Mouse (Mus musculus): ENCODE measurements at regions not wholly inside any gene's neighbourhood (a gene's known extent, or its start where the extent isn't known, plus 50 kb on each side); places are given as distances from the start of the nearest gene placed in this dataset.
"Not testable (repeated sequence)": the region's sequence is repeated elsewhere in the genome, so short reads cannot be mapped to it uniquely, and the experiment has no call there.

DNA sequence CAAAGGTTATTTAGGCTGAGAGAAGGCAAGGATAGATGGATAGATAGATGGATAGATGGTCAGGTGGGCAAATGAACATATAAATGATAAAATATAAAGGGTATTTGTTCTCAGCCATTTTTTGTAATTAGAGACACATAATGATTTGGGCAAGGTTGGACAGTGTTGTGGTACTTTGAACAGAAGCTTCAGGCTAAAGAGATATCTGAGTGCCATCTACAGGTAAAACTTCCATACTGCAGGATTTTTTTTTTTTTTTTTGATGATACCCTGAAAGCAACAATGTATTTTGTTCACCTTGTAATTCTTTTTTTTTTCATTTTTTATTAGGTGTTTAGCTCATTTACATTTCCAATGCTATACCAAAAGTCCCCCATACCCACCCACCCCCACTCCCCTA is 110.1 kb upstream of the Trabd2b start:
- Histone ChIP-seq H3K4me2 (ENCODE audit: low read length) (no peak overlapping the region), H3K27me3 (replicated peaks; ENCODE audit: control insufficient read depth, insufficient read depth, low read length) (no peaks in the 10 kb centered on the region), H3K36me3 (ENCODE audit: control insufficient read depth, insufficient read depth) (no peaks in the 10 kb centered on the region), H3K4me3 (replicated peaks; ENCODE audit: low read length) (no peak overlapping the region), H3K4me1 (replicated peaks; ENCODE audit: control insufficient read depth, insufficient read depth, low read length) (no peaks in the 10 kb centered on the region), H3K9me3 (ENCODE audit: control insufficient read depth, low read length) (no peaks in the 10 kb centered on the region), H3K27ac (ENCODE audit: low read length) (no peak overlapping the region), H3K9ac (replicated peaks; ENCODE audit: low read depth, low read length) (no peak overlapping the region)
- no peak for ATAC-seq

DNA sequence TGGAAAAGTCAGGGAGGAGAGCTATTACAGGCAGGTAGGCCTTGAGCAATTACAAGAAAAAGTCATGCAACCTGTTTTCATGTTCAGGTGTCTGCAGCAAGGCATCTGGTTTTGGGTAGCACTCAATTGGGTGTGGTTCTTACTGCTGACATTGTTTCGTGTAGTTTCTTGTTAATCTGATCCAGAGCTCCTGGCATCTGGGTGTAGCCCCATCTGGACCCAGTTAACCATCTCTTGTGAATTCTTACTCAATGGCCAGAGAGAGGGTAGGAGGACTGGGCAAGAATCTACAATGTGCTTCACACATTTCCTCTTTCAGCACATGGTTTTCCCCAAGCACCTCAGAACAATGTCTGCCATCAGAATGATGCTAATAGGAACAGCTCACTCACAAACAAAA is 108.0 kb upstream of the Trabd2b start:
- H3K9me3 ChIP-seq (ENCODE audit: control insufficient read depth, low read length); H3K4me2 ChIP-seq (ENCODE audit: low read length); H3K9ac ChIP-seq (replicated peaks; ENCODE audit: low read depth, low read length); H3K27me3 ChIP-seq (replicated peaks; ENCODE audit: control insufficient read depth, insufficient read depth, low read length); H3K36me3 ChIP-seq (ENCODE audit: control insufficient read depth, insufficient read depth); ATAC-seq; H3K27ac ChIP-seq (ENCODE audit: low read length); H3K4me1 ChIP-seq (replicated peaks; ENCODE audit: control insufficient read depth, insufficient read depth, low read length); H3K4me3 ChIP-seq (replicated peaks; ENCODE audit: low read length): not testable (repeated sequence)
- 78% methylated on average over 1 of the region's 1 CpGs for WGBS

DNA sequence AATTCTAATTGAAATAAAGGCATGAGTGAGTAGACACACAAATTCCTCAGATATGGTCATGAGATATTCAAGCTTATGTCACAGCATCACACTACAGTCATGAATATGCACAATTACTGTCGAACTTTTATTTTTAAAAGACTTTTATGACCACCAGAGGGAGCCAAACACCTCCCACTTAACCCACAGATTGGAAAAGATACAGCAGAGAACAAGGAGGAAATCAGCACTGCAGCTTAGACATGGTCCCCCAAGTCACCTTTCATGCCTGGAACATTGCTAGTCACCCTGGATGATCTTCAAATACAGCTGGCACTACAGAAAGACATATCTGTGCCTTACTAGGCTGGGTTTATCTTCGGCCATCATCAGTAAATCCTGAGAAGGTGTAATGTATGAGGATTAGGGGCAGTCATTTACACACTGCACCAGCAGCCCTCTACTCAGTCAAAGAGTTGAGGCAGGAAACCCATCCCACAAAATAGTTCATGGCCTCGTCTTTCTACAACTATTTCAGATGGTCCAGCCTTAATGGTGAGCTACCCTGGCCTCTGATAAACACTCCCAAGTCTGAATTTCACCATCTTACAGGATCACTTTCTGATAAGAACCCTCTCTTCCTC is 106.0 kb upstream of the Trabd2b start:
- H3K4me3 ChIP-seq (replicated peaks; ENCODE audit: low read length), result no peak overlapping the region
- H3K4me2 ChIP-seq (ENCODE audit: low read length), result no peak overlapping the region
- no peak overlapping the region for H3K27ac ChIP-seq (ENCODE audit: low read length)
- no peaks in the 10 kb centered on the region for H3K4me1 ChIP-seq (replicated peaks; ENCODE audit: control insufficient read depth, insufficient read depth, low read length)
- H3K9me3 ChIP-seq (ENCODE audit: control insufficient read depth, low read length), result no peaks in the 10 kb centered on the region
- no peaks in the 10 kb centered on the region for H3K36me3 ChIP-seq (ENCODE audit: control insufficient read depth, insufficient read depth)
- ATAC-seq, result peak; percentile 12; the same call in 1 of the 2 replicates
- WGBS, result 41% methylated on average over 3 of the region's 3 CpGs
- H3K27me3 ChIP-seq (replicated peaks; ENCODE audit: control insufficient read depth, insufficient read depth, low read length), result no peaks in the 10 kb centered on the region
- no peak overlapping the region for H3K9ac ChIP-seq (replicated peaks; ENCODE audit: low read depth, low read length)

DNA sequence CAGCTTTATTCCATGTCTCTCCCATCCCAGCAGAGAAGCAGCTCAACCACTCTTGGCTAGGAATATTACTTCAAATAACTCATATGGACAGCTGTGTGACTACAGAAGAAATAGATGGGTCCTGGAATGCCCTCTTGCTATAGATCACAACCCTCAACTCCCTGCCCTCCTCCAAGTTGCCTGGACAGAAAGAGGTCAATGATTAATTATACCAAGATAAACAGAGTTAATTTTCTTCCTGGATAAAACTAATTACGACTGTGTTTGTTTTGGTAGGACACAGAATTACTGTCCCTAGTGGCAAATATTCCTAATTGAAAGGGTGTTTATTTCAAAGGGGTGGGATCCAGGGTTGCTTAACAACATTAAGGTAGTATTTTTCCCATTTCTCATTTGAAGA is 101.9 kb upstream of the Trabd2b start:
- Histone ChIP-seq H3K4me3 (replicated peaks; ENCODE audit: low read length) (no peak overlapping the region), H3K9me3 (ENCODE audit: control insufficient read depth, low read length) (no peaks in the 10 kb centered on the region), H3K4me2 (ENCODE audit: low read length) (no peak overlapping the region), H3K27ac (ENCODE audit: low read length) (no peak overlapping the region), H3K36me3 (ENCODE audit: control insufficient read depth, insufficient read depth) (no peaks in the 10 kb centered on the region), H3K4me1 (replicated peaks; ENCODE audit: control insufficient read depth, insufficient read depth, low read length) (no peaks in the 10 kb centered on the region), H3K27me3 (replicated peaks; ENCODE audit: control insufficient read depth, insufficient read depth, low read length) (no peaks in the 10 kb centered on the region), H3K9ac (replicated peaks; ENCODE audit: low read depth, low read length) (no peak overlapping the region)
- no peak for ATAC-seq
- 77% methylated on average over 1 of the region's 1 CpGs for WGBS

DNA sequence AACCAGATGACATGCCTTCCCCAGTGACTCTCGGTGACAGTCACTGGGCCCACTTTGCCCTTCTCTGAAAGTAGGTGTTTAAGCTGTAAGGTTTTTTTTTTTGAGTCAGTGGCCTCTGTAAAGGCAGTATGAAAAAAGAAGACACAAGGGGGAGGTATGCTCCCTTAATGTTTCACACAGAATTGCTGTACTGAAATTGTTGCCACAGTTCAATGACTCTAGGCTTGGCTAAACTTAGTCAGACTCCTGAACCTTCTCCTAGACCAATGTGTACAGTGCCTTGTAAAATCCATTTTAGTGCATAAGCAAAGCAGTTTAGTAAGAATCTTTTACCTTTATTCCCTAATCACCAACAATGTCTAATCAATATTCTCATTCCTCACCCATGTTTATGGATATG is 99.0 kb upstream of the Trabd2b start:
- H3K36me3 ChIP-seq (ENCODE audit: control insufficient read depth, insufficient read depth), result no peaks in the 10 kb centered on the region
- H3K9ac ChIP-seq (replicated peaks; ENCODE audit: low read depth, low read length), result no peak overlapping the region
- no peak overlapping the region for H3K4me2 ChIP-seq (ENCODE audit: low read length)
- no peak for ATAC-seq
- no peaks in the 10 kb centered on the region for H3K4me1 ChIP-seq (replicated peaks; ENCODE audit: control insufficient read depth, insufficient read depth, low read length)
- H3K27ac ChIP-seq (ENCODE audit: low read length), result no peak overlapping the region
- WGBS, result 86% methylated on average over 1 of the region's 1 CpGs
- no peak overlapping the region for H3K4me3 ChIP-seq (replicated peaks; ENCODE audit: low read length)
- no peaks in the 10 kb centered on the region for H3K9me3 ChIP-seq (ENCODE audit: control insufficient read depth, low read length)
- no peaks in the 10 kb centered on the region for H3K27me3 ChIP-seq (replicated peaks; ENCODE audit: control insufficient read depth, insufficient read depth, low read length)

DNA sequence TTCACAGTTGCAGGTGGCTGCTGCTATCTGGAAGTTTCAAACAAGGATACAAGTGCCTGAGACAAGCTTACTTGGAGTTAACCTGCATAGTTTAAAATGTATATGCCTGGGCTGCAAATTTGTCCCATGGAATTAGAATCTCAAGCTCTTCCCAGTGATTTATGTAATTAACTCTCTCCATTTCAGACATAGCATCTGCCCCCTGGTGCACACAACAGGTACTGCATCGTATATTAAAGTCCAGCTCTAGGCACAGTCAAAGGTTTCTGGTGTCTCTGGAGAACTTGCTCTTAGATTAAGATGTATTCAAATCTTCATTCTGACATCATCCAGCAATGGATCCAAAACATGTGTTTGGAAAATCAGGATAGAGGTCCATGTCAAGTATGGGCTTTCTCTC is 98.0 kb upstream of the Trabd2b start:
- no peak overlapping the region for H3K4me3 ChIP-seq (replicated peaks; ENCODE audit: low read length)
- H3K27me3 ChIP-seq (replicated peaks; ENCODE audit: control insufficient read depth, insufficient read depth, low read length), result no peaks in the 10 kb centered on the region
- 5% methylated on average over 1 of the region's 1 CpGs for WGBS
- H3K9me3 ChIP-seq (ENCODE audit: control insufficient read depth, low read length), result no peaks in the 10 kb centered on the region
- no peak for ATAC-seq
- no peak overlapping the region for H3K27ac ChIP-seq (ENCODE audit: low read length)
- no peaks in the 10 kb centered on the region for H3K36me3 ChIP-seq (ENCODE audit: control insufficient read depth, insufficient read depth)
- H3K9ac ChIP-seq (replicated peaks; ENCODE audit: low read depth, low read length), result no peak overlapping the region
- no peaks in the 10 kb centered on the region for H3K4me1 ChIP-seq (replicated peaks; ENCODE audit: control insufficient read depth, insufficient read depth, low read length)
- no peak overlapping the region for H3K4me2 ChIP-seq (ENCODE audit: low read length)

DNA sequence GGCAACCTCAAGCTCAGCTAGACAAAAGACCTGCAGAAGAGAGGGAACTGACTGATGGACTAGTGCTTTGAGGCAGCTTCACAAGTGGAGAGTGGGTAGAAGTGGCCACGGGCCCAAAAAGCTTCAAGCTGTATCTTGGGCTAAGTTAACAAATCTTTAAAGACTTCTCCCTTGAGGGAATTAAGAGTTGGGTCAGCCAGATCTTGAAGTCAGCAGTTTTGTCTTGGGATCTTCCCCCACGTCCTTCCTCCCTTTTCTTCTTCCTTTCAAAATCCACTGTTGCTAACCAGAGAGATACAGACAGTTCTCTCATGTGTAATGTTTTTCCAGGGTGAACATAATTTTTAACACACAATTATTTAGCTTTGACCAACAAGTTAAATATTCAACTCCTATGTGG is 91.5 kb upstream of the Trabd2b start:
- Histone ChIP-seq H3K27me3 (replicated peaks; ENCODE audit: control insufficient read depth, insufficient read depth, low read length) (no peaks in the 10 kb centered on the region), H3K9me3 (ENCODE audit: control insufficient read depth, low read length) (no peaks in the 10 kb centered on the region), H3K4me2 (ENCODE audit: low read length) (no peak overlapping the region), H3K4me3 (replicated peaks; ENCODE audit: low read length) (no peak overlapping the region), H3K4me1 (replicated peaks; ENCODE audit: control insufficient read depth, insufficient read depth, low read length) (no peaks in the 10 kb centered on the region), H3K27ac (ENCODE audit: low read length) (no peak overlapping the region), H3K36me3 (ENCODE audit: control insufficient read depth, insufficient read depth) (no peaks in the 10 kb centered on the region), H3K9ac (replicated peaks; ENCODE audit: low read depth, low read length) (no peak overlapping the region)
- WGBS, result 82% methylated on average over 2 of the region's 2 CpGs
- ATAC-seq, result no peak

DNA sequence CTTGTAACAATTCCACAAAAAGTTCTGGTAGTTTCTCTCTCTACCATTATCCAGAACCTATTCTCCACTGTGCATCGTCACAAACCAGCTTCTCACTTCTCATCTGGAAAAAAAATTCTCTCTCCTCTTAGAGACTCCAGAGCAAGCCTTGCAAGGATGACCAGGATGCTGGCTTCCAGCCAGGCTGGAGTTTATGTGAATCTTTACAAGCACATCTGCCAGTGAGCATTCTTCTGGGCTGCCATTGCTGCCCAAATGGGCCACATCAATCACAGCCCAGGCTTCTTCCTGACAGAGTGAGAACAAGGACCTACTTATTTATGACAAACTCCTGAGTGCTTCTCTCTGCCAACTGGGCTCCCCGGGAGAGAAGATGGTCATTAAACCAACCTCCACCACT is 91.0 kb upstream of the Trabd2b start:
- Histone ChIP-seq H3K36me3 (ENCODE audit: control insufficient read depth, insufficient read depth) (no peaks in the 10 kb centered on the region), H3K27ac (ENCODE audit: low read length) (no peak overlapping the region), H3K9me3 (ENCODE audit: control insufficient read depth, low read length) (no peaks in the 10 kb centered on the region), H3K4me2 (ENCODE audit: low read length) (no peak overlapping the region), H3K9ac (replicated peaks; ENCODE audit: low read depth, low read length) (no peak overlapping the region), H3K27me3 (replicated peaks; ENCODE audit: control insufficient read depth, insufficient read depth, low read length) (no peaks in the 10 kb centered on the region), H3K4me1 (replicated peaks; ENCODE audit: control insufficient read depth, insufficient read depth, low read length) (no peaks in the 10 kb centered on the region), H3K4me3 (replicated peaks; ENCODE audit: low read length) (no peak overlapping the region)
- ATAC-seq, result no peak
- WGBS, result 79% methylated on average over 2 of the region's 2 CpGs

DNA sequence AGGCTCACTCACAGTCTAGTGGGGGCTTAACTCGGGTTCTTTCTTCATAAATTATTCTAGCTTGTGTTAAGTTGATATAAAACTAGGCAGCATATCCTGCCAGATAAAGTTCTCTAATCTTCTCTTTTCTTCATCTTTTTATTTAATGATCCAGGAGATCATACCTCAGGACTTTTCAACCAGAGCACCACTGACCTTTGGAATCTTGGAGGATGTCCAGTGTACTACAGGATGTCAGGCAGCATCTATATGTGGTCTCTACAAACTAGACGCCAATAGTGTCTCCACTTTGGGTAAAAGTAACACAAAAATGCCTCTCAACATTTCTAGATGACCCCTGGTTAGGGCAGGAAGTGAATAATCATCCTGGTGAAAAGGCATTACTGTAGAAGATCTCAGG is 89.4 kb upstream of the Trabd2b start:
- Histone ChIP-seq H3K36me3 (ENCODE audit: control insufficient read depth, insufficient read depth) (no peaks in the 10 kb centered on the region), H3K4me3 (replicated peaks; ENCODE audit: low read length) (no peak overlapping the region), H3K4me2 (ENCODE audit: low read length) (no peak overlapping the region), H3K27ac (ENCODE audit: low read length) (no peak overlapping the region), H3K4me1 (replicated peaks; ENCODE audit: control insufficient read depth, insufficient read depth, low read length) (no peaks in the 10 kb centered on the region), H3K27me3 (replicated peaks; ENCODE audit: control insufficient read depth, insufficient read depth, low read length) (no peaks in the 10 kb centered on the region), H3K9ac (replicated peaks; ENCODE audit: low read depth, low read length) (no peak overlapping the region), H3K9me3 (ENCODE audit: control insufficient read depth, low read length) (no peaks in the 10 kb centered on the region)
- no peak for ATAC-seq
- WGBS, result 89% methylated on average over 2 of the region's 2 CpGs

DNA sequence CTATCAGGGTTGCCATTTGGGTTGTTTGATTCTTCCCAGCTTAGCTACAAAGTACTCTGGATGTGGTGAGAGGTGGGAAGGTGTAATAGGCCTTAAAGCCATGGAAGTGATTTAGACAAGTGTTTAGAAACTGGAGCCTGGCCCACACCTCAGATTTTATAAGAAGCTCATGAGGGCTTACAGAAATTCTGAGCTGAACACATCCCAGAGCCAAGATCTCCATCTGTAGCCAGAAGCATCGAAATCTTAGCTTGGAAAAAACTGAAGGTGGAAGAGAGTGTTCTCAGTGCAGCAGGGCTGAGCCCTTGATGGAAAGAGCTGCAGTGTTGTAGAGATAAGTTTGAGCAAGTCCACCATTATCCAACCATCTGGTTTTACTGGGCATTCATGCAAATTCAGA is 86.4 kb upstream of the Trabd2b start:
- ATAC-seq, result no peak
- Histone ChIP-seq H3K4me3 (replicated peaks; ENCODE audit: low read length) (no peak overlapping the region), H3K36me3 (ENCODE audit: control insufficient read depth, insufficient read depth) (no peaks in the 10 kb centered on the region), H3K27me3 (replicated peaks; ENCODE audit: control insufficient read depth, insufficient read depth, low read length) (no peaks in the 10 kb centered on the region), H3K4me2 (ENCODE audit: low read length) (no peak overlapping the region), H3K9ac (replicated peaks; ENCODE audit: low read depth, low read length) (no peak overlapping the region), H3K27ac (ENCODE audit: low read length) (no peak overlapping the region), H3K4me1 (replicated peaks; ENCODE audit: control insufficient read depth, insufficient read depth, low read length) (no peaks in the 10 kb centered on the region), H3K9me3 (ENCODE audit: control insufficient read depth, low read length) (no peaks in the 10 kb centered on the region)
- WGBS, result 69% methylated on average over 1 of the region's 1 CpGs
